Mouse (Mus musculus) spleen, adult 2 months (tissue): ENCODE results near the gene Fgfr2. TPM values are rescaled to one million over a fixed set of nuclear protein-coding genes. Genes with fewer than 3 reads are reported as not detected.

Experiments used
- DNase-seq, 2 experiments: peaks; one replicate each; pipeline versions ENCODE4 v3.0.0 to v3.0.0-alpha.2; 2012 to 2021; ENCODE audit warnings: low spot score in 2 of 2, low read depth in 1 of 2
- H3K27ac ChIP-seq: fragments of 200-500 bp; 2 replicates; pipeline ENCODE4 v1.5.1; 2012; ENCODE audit warnings: low read length, inconsistent platforms; ENCODE audit not compliant: insufficient read depth
- H3K27me3 ChIP-seq: fragments of 200-500 bp; 2 replicates; pipeline ENCODE4 v1.6.1; 2012; ENCODE audit warnings: mild to moderate bottlenecking, moderate library complexity, low read length, inconsistent platforms; ENCODE audit not compliant: control insufficient read depth, insufficient read depth
- H3K36me3 ChIP-seq: fragments of 200-500 bp; 2 replicates; pipeline ENCODE4 v1.6.1; 2012; ENCODE audit warnings: mild to moderate bottlenecking, low read length, inconsistent platforms; ENCODE audit not compliant: control insufficient read depth, insufficient read depth
- H3K4me1 ChIP-seq: fragments of 200-500 bp; 2 replicates; pipeline ENCODE4 v1.6.1; 2011; ENCODE audit warnings: inconsistent platforms; ENCODE audit not compliant: control insufficient read depth, insufficient read depth, insufficient read length
- H3K4me3 ChIP-seq: fragments of 200-500 bp; 2 replicates; pipeline ENCODE4 v1.5.1; 2011; ENCODE audit warnings: mild to moderate bottlenecking, inconsistent platforms; ENCODE audit not compliant: insufficient read depth, insufficient read length; ENCODE audit errors: extremely low read depth
- CTCF ChIP-seq: fragments of 200-500 bp; IDR thresholded peaks from 2 replicates; pipeline ENCODE4 v1.5.1; 2011; ENCODE audit warnings: mild to moderate bottlenecking, inconsistent platforms; ENCODE audit not compliant: insufficient read depth, insufficient read length, insufficient replicate concordance; ENCODE audit errors: extremely low read depth
- POLR2A ChIP-seq: fragments of 200-500 bp; IDR thresholded peaks from 2 replicates; pipeline ENCODE4 v1.6.1; 2011; ENCODE audit warnings: low read depth, low read length, inconsistent platforms
- WGBS: fragments of 180-500 bp; shearing (Covaris S2); methylation state at CpG from one replicate; pipeline ENCODE4 v1.1.7; 2018; 5-methylcytosine and 5-hydroxymethylcytosine counted together
- polyA plus RNA-seq: library from polyadenylated mRNA; depleted of rRNA; stranded (reverse); fragments of >200 nt; gene quantifications from 2 replicates; pipeline ENCODE4 v1.2.3, GENCODE M21; 2012

Fgfr2 gene
- polyA plus RNA-seq, 1 experiment = 1.6 TPM

DNA sequence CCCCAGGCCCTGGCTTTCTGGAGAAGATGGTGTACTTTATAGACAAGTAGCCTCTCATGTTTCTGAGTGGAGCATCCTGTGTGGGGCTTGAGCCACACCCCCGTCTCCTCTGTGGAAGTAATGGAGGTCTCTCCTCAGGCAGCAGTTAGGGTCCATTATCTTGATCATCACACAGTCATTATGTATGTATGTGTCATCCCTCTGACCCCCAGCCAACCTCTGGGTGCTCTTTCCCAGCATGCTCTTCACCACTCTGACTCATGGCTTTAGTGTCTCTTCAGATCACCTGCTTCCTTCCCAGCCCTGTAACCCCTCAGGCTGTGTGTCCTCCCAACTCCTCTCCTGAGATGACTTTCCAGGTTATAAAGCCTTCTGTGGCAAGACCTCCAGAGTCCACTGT, 481.5 kb downstream of the Fgfr2 start:
- TF ChIP-seq POLR2A = no peak
- no peak for TF ChIP-seq CTCF
- 100% methylated on average over 1 of the region's 1 CpGs for WGBS
- Histone ChIP-seq H3K4me3 (no peak overlapping the region), H3K36me3 (no peaks in the 10 kb centered on the region), H3K27ac (no peak overlapping the region), H3K27me3 (no peaks in the 10 kb centered on the region), H3K4me1 (no peaks in the 10 kb centered on the region)
- no peak for DNase-seq

- no peaks in the 10 kb centered on the region for H3K36me3 ChIP-seq
- H3K4me1 ChIP-seq = no peaks in the 10 kb centered on the region
- WGBS = 82% methylated on average over 9 of the region's 9 CpGs
- H3K27me3 ChIP-seq = no peaks in the 10 kb centered on the region
- TF ChIP-seq CTCF (no peak), POLR2A (no peak)
- no peak overlapping the region for H3K4me3 ChIP-seq
- DNase-seq = no peak
- H3K27ac ChIP-seq = no peak overlapping the region
Measured at GRCm38 (mm10) chr7:132640946-132641345, 482.2 kb downstream of the Fgfr2 start.

GRCm38 (mm10) chr7:132638446-132639087, 484.6 kb downstream of the Fgfr2 start:
- H3K4me1 ChIP-seq = no peaks in the 10 kb centered on the region
- H3K4me3 ChIP-seq = no peak overlapping the region
- H3K27me3 ChIP-seq = no peaks in the 10 kb centered on the region
- no peak for DNase-seq
- H3K27ac ChIP-seq = no peak overlapping the region
- 71% methylated on average over 12 of the region's 12 CpGs for WGBS
- TF ChIP-seq POLR2A (no peak), CTCF (peak; percentile 43; the same call in 1 of the 2 replicates)
- H3K36me3 ChIP-seq = no peaks in the 10 kb centered on the region

- Histone ChIP-seq H3K36me3 (no peaks in the 10 kb centered on the region), H3K27me3 (no peaks in the 10 kb centered on the region), H3K4me1 (no peaks in the 10 kb centered on the region), H3K4me3 (no peak overlapping the region), H3K27ac (no peak overlapping the region)
- DNase-seq = no peak
- 79% methylated on average over 12 of the region's 12 CpGs for whole genome bisulfite sequencing
- TF ChIP-seq POLR2A (no peak), CTCF (no peak)
Measured at GRCm38 (mm10) chr7:132637292-132637691, 485.9 kb downstream of the Fgfr2 start.

DNA sequence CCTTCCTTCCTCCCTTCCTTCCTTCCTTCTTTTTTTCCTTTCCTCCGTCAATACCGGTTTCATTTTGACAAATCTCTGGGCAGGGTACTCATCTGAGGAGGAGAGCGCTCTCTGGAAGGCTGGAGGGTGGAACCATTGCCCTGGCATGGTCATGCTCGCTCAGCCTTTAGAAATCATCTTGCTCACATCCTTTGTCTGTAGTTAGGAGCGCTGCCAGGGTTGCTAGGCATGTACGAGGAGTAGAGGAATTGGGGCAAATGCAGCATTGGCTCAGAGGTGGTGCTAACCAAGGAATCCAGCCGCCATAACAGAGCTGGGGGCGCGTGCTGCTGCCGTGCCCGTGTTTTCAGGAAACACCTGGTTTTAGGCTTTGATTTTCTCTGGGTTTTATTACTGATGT, 491.8 kb downstream of the Fgfr2 start:
- DNase-seq = no peak
- 52% methylated on average over 11 of the region's 11 CpGs for WGBS
- Histone ChIP-seq H3K36me3 (no peaks in the 10 kb centered on the region), H3K4me3 (no peak overlapping the region), H3K27me3 (no peaks in the 10 kb centered on the region), H3K4me1 (peaks cover 8% of the 10 kb centered on the region; the same call in 1 of the 2 replicates), H3K27ac (no peak overlapping the region)
- TF ChIP-seq POLR2A (no peak), CTCF (no peak)

DNA sequence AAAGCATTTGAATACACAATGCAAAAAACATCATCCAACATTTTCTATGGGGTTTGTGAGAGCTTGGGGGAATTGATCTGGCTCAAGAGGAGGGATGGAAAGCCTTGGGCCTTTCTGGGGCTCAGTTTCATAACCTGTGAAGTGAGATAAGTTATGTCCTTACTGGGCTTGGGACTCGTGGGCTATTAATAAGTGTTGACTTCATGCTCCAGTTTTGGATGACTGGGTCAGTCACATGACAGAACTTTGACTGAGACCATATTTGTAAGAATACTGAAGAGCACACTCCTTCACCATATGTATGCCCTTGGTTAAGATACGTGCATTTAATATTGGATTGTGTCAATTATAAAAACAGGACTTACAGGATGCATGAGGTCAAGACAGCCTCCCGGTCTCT, 495.7 kb downstream of the Fgfr2 start:
- H3K36me3 ChIP-seq = no peaks in the 10 kb centered on the region
- no peak for TF ChIP-seq POLR2A
- TF ChIP-seq CTCF = no peak
- no peaks in the 10 kb centered on the region for H3K27me3 ChIP-seq
- H3K4me3 ChIP-seq = no peak overlapping the region
- peaks cover 8% of the 10 kb centered on the region; the same call in 1 of the 2 replicates for H3K4me1 ChIP-seq
- H3K27ac ChIP-seq = no peak overlapping the region
- no peak for DNase-seq
- 83% methylated on average over 3 of the region's 3 CpGs for WGBS

- no peaks in the 10 kb centered on the region for H3K36me3 ChIP-seq
- no peaks in the 10 kb centered on the region for H3K27me3 ChIP-seq
- no peak overlapping the region for H3K27ac ChIP-seq
- TF ChIP-seq CTCF = no peak
- no peak for TF ChIP-seq POLR2A
- 84% methylated on average over 4 of the region's 4 CpGs for WGBS
- DNase-seq = no peak
- H3K4me1 ChIP-seq = peaks cover 4% of the 10 kb centered on the region; the same call in 1 of the 2 replicates
- no peak overlapping the region for H3K4me3 ChIP-seq
Measured at GRCm38 (mm10) chr7:132626174-132626573, 497.0 kb downstream of the Fgfr2 start.
